Comparison of ENCODE assay signal across 8 mouse cellular contexts in genomic region chr14:8665636-8666411, GRCm38 (mm10). TPM values are rescaled to one million over a fixed set of nuclear protein-coding genes. Genes with fewer than 3 reads are reported as not detected.
A peak's percentile ranks its signal among the peaks of the same experiment; 100 is the strongest.
DNase-seq lines count a peak whose midpoint lies in the region; ATAC-seq lines count a peak whose summit lies in the region.

4930452B06Rik (minus strand) TSS chr14:8666240.

- peak; percentile 45 for DNase-seq in gastrocnemius, postnatal 25 days
- DNase-seq in induced T-regulatory cell, adult 2 months (ENCODE audit: low read depth), result peak; percentile 24
- DNase-seq in left cerebral cortex, adult 8-10 months (ENCODE audit: low spot score in 2 of 2), result peak; percentile 66 to 77
- peak; percentile 80 to 88 for DNase-seq in lung, postnatal 4 days
- DNase-seq in right cerebral cortex, postnatal 36 days (ENCODE audit: low spot score in 2 of 2), result peak; percentile 71
- DNase-seq in adipocyte (ENCODE audit: low spot score), result no peak

- peak; percentile 40 for ATAC-seq in activated CD4-positive, CD25-positive, alpha-beta regulatory T cell, adult 4 months
- peak; percentile 92 for ATAC-seq in common myeloid progenitor, adult 5-6 weeks (replicated peaks; ENCODE audit: low read depth, poor library complexity, severe bottlenecking)

RNA-seq across cellular contexts. Expression of gene 4930452B06Rik, which starts in this region (rescaled TPM):
- polyA plus RNA-seq in activated CD4-positive, CD25-positive, alpha-beta regulatory T cell, adult 4 months (2017; shearing (Covaris generic)), result under 1 TPM in 1 of 2 experiments, not detected in 1; 0.19 TPM
- total RNA-seq in common myeloid progenitor, adult 5-6 weeks (2017), result 0.05 and 0.82 TPM in 2 replicates
- total RNA-seq in gastrocnemius, postnatal 25 days (2021), result under 1 TPM in 1 of 2 experiments, not detected in 1; 0.19 TPM
- 10 to 100 TPM in 1 of 4 experiments, 1 to 10 TPM in 3; 9.0 to 10.4 (median 9.9) TPM for total RNA-seq in left cerebral cortex, adult 8-10 months (2022)

Comparison
In these comparisons a context has a peak if more than half of its experiments do, and no peak if none do; other contexts are left out.
1. Peak in ATAC-seq in activated CD4-positive, CD25-positive, alpha-beta regulatory T cell, adult 4 months; RNA of the gene not detected or under 1 TPM.
2. Peak in ATAC-seq in common myeloid progenitor, adult 5-6 weeks; RNA of the gene not detected or under 1 TPM.
3. Peak in DNase-seq in gastrocnemius, postnatal 25 days; RNA of the gene not detected or under 1 TPM.